Mouse (Mus musculus) Patski (cell line): Measurements from ENCODE around the gene Gnao1. TPM values are rescaled to one million over a fixed set of nuclear protein-coding genes. Genes with fewer than 3 reads are reported as not detected.

Experiments used
- ATAC-seq: fragments of 100-300 bp; one replicate; pipeline ENCODE4 v1.8.0; 2021
- CTCF ChIA-PET: fragments of 350-600 bp; sonication (Branson Sonifier 250); formaldehyde crosslinking; loops from one replicate; lab custom pipeline; 2022; ENCODE audit warnings: inconsistent platforms; lab: Charles Lee
- POLR2A ChIA-PET: fragments of 350-600 bp; sonication (Branson Sonifier 250); formaldehyde crosslinking; loops from one replicate; lab custom pipeline; 2022; ENCODE audit warnings: antibody characterized with exemption, inconsistent platforms; lab: Charles Lee
- DNase-seq: peaks from one replicate; pipeline ENCODE4 v3.0.0-alpha.2; 2011; ENCODE audit warnings: low read depth, low spot score
- H3K27me3 ChIP-seq: fragments of 371-371 bp; one replicate; pipeline ENCODE4 v1.5.1; 2021
- CTCF ChIP-seq: fragments of 100-300 bp; IDR thresholded peaks from one replicate; pipeline ENCODE4 v1.5.1; 2021
- in situ Hi-C: fragments of 300-500 bp; cut with MboI; formaldehyde crosslinking; loops from 3 replicates; pipeline ENCODE4 v1.11.1; 2018; ENCODE audit warnings: low pct_unique_long_range_greater_than_20kb, mixed read lengths
- polyA plus RNA-seq: library from polyadenylated mRNA; unstranded; gene quantifications from one replicate; pipeline ENCODE4 v1.2.3, GENCODE M21; 2021

Gene Gnao1
- polyA plus RNA-seq, 1 experiment from 2014 or later = 2.3 TPM

DNA sequence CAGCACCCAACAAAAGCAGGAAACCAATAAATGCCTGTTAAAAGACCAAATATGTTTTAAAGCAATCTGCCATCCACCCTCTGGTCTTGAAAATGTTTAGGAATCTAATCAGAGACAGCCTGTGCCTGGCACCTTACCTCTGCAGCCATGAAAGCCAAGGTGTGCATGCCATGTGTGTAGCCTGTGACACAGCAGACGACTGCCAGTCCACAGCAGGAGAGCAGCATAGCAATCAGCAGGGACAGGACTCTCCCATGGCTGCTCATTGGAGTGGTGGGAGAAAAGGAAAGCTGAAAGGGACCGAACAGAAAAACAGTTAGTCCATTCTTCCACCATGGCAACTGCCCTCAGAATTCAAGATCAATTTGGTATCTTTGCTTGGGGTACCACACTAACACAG lies 189.2 kb downstream of the Gnao1 start:
- DNase-seq = no peak
- no peak for TF ChIP-seq CTCF
- ChIA-PET POLR2A (no interaction called here), CTCF (no interaction called here)
- in situ Hi-C loops = no loop called here
- H3K27me3 ChIP-seq = no peaks in the 10 kb centered on the region
- ATAC-seq = no peak

DNA sequence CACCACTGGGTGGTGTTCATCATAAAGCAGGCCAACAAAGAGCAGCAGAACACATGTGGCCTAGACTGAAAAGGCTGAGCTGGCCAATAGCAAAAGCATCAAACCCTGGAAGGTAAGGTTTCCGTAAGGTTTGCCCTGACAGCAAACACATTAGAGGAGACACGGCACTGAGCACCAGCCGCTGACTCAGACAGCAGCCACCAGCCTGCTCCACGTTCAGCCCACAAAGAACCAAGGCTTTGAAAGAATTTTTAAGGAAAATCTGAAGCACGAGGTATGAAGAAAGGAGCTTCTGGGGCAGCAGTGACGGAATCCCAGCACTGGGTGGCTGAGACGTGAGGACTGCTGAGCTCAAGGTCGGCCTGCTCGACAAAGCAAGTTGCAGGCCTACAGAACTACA lies 194.4 kb downstream of the Gnao1 start:
- in situ Hi-C loops = loop anchor here (25.0 kb wide), 1 partner anchor 1167 kb away; the partner anchor contains the start of gene Mmp2
- POLR2A ChIA-PET = no interaction called here
- TF ChIP-seq CTCF = no peak

DNA sequence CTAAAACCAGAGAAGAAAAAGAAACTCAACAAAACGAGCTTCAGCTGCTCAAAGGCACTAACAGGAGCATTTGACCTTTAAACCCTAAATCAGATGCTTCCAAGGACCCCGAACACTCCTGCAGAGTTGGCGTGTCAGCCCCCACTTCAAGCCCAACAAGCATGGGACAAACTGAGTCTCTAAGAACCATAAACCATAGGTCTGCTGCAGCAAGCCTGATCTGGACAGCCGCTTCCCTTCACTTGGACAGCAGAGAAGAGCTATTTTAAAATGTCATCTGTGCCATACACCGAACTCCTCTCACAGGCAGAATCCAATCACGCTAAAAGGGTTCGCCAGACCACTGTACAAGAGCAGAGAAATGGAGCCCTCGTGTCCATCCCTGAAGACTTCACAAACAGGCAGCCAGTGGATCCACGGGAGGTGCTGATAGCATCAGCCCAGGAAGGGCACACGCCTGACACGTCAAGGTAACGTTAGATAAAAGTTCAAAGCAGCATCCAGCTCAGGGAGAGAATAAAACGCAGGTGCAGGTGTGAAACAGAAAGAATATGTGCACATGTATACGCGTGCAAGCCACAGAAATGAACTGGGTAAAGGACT lies 199.6 kb downstream of the Gnao1 start:
- in situ Hi-C loops = loop anchor here (25.0 kb wide), 1 partner anchor 1172 kb away; the partner anchor contains the start of gene Mmp2
- ATAC-seq (no peak), DNase-seq (no peak)
- CTCF ChIA-PET = no interaction called here
- POLR2A ChIA-PET = no interaction called here
- no peaks in the 10 kb centered on the region for H3K27me3 ChIP-seq
- TF ChIP-seq CTCF = no peak

More for the DNA sequence above, 194.4 kb downstream of the Gnao1 start:
- DNase-seq (no peak), ATAC-seq (no peak)
- no peaks in the 10 kb centered on the region for H3K27me3 ChIP-seq
- CTCF ChIA-PET = interaction anchor here (0.7 to 0.9 kb wide), 2 partner anchors 10 to 59 kb away, joined by 3 read pairs; no protein-coding TSS in a partner anchor

DNA sequence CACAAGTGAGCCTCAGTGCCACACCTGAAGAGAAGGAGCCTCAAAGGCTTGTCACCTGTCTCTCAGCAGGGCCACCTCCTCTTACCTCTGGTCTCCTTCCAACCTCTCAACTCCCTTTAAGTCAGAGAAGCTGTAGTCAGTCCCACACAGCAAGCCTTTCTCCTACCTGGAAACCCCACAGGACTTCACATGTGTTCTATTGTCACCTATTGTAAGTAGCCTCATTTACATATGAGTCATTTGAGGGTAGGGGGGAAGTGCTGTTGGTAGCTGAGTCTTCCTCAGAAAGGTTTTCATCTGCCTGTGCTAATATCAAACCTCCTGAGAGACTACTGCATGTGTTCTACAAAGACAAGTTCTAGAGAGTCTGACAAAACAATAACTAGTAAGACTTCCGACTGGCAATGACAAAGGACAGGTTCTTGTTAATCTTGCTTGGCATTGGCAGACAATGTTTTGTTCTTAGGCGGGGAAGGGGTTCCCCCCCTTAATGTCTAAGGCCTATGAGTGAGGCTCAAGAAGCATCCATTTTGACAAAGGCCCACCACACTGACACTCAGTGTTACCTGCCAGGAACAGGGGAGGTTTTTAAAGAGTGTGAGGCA lies 200.4 kb downstream of the Gnao1 start:
- no peaks in the 10 kb centered on the region for H3K27me3 ChIP-seq
- TF ChIP-seq CTCF = no peak
- DNase-seq (no peak), ATAC-seq (no peak)
- CTCF ChIA-PET = no interaction called here
- POLR2A ChIA-PET = no interaction called here
- in situ Hi-C loops = loop anchor here (25.0 kb wide), 1 partner anchor 1173 kb away; the partner anchor contains the start of gene Mmp2

DNA sequence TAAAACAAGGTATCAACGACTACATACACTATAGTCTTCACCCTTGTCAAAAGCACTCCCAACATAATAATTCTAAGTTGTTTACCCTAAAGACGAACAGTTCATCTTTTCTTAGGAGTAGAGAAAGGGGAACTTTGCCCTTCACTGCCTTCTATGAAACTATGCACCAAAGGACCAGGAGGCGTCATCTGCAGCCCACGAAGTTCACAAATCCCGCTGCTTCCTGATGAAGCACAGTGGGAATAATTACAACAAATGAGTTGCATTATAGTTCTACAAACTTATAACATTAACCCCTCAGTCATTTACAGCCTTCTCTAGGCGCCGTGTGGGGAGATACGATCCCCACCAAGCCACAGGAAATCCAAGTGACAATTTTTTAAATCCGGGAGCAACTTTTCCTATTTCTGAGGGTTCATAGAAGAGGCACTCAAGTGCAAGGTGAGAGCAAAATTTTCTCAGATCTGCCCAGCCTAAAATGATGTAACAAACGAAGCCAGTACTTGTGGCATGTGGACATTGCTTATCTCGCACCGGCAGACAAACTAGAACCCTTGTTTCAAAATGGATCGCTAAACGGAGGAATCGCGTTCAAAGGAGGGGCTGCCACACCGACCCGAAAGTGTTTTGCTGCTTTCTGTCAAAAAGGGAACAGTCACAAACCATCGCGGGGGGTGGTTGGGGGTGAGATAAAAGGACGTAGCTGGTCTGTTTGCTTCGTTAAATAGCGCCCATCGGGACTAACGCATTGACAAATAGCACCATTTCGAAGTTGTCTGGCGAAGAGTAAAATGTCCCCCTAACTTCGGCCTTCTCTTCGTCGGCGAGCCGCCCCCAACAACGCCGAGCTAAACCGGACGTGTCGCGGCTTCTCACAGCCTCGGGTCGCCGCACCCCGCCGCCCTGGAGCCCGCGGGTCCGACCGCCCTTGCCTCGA lies 201.6 kb downstream of the Gnao1 start:
- in situ Hi-C loops = loop anchor here (25.0 kb wide), 1 partner anchor 1174 kb away; the partner anchor contains the start of gene Mmp2
- H3K27me3 ChIP-seq = no peaks in the 10 kb centered on the region
- CTCF ChIA-PET = no interaction called here
- ATAC-seq (no peak), DNase-seq (no peak)
- POLR2A ChIA-PET = no interaction called here
- TF ChIP-seq CTCF = no peak

DNA sequence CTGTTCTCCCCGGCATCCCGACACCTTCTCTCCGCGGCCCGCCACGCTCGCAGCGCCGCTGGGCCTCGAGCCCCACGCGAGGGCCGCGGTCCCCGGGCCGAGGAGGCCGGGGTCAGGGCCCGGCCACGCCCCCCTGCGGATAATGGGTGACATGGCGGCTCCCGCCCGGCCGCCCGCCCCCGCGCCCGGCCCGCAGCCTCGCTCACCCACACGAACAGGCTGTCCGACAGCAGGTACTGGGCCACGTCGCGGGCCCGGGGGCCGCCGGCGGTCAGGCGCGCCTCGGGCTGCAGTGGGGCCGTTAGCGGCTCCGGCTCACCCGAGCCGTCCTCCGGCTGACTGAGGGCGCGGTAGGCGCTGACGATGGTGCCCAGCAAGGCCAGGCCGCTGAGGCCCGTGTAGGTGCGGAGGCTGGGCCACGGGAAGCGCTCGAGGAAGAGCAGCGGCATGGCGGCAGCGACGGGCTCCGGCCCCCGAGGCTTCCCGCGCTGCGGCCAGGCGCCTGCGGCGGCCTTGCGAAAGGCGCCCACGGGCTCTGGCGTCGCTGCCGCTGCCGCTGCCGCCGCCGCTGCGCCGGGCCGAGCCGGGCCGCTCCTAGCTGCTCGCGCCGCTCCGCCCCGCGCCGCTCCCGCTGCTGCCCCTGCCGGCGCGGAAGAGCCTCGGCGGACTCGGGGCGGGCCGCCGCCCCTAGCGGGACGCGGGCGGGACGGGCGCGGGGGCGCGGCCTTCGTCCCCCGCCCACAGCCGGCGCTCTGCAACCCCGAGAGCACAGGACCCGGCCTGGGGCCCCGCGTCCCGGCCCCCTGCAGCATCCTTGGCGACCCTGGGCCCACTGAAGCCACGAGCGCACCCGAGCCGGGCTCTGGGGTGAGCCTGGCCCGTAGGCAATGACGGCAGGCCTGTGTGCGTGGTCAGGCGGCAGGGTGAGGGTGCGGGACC lies 202.5 kb downstream of the Gnao1 start, which contains the start of gene Amfr:
Amfr (minus strand) TSS at position 830 of the 939 bp plus-strand sequence.
- TF ChIP-seq CTCF = peak; percentile 62
- in situ Hi-C loops = loop anchor here (25.0 kb wide), 1 partner anchor 1175 kb away; the partner anchor contains the start of gene Mmp2
- ATAC-seq = peak; percentile 97
- ChIA-PET CTCF (no interaction called here), POLR2A (no interaction called here)
- no peaks in the 10 kb centered on the region for H3K27me3 ChIP-seq
- no peak for DNase-seq

DNA sequence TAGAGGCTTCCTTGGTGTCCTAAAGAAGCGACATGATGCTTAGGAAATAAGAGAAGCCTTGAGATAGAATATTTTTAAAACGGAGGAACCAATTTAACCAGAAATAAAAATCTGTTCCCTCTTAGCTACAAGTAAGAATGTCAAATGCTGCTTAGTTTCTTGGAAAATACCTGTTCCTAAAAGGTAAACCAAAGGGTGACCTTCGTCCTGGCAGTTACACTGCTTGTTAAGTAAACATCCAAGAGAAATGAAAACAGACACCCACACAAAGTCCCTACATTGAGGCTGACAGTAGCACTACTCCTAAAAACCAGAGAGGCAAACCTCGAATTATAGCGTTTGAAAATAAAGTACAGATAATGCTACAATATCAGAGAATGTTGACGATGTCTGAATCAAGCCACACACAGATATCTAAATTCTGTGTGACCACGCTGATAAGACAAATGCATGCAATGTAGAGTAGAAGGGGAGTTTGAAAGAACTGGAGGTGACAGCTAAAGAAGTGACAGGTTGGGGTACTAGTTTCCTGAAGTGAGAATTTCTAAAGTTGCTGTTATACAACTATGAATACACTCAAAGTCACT lies 203.4 kb downstream of the Gnao1 start:
- ChIA-PET CTCF (no interaction called here), POLR2A (no interaction called here)
- no peak for ATAC-seq
- in situ Hi-C loops = loop anchor here (25.0 kb wide), 1 partner anchor 1176 kb away; the partner anchor contains the start of gene Mmp2
- H3K27me3 ChIP-seq = no peaks in the 10 kb centered on the region
- no peak for DNase-seq
- no peak for TF ChIP-seq CTCF

Other genes starting within 250 kb of the Gnao1 start
- 203 TPM for gene Amfr, start 202.9 kb downstream of the Gnao1 start, polyA plus RNA-seq
- 59.9 TPM for gene Nudt21, start 227.1 kb downstream of the Gnao1 start, polyA plus RNA-seq
- gene Ogfod1, start 227.2 kb downstream of the Gnao1 start, polyA plus RNA-seq = 13.4 TPM